Mouse (Mus musculus): Measurements from ENCODE around the gene Phf1.

GRCm38 (mm10) chr17:26974547-26974946 is 41.7 kb downstream of the Phf1 start:
- no peak for TF ChIP-seq TAL1 (IDR thresholded peaks at IDR 0.05; ENCODE audit: low read length)
- no peak for TF ChIP-seq GATA1 (IDR thresholded peaks at IDR 0.05; ENCODE audit: low read length)
